Mouse (Mus musculus): ENCODE measurements around the gene Tmem231.
A peak's percentile ranks its signal among the peaks of the same experiment; 100 is the strongest.

Gene Tmem231

GRCm38 (mm10) chr8:111931721-111932120, 2.0 kb downstream of the Tmem231 start:
- H3K4me1 ChIP-seq (replicated peaks; ENCODE audit: low read depth, low read length): peaks cover 70% of the 10 kb centered on the region
- H3K36me3 ChIP-seq (ENCODE audit: insufficient read depth, low read length): peaks cover 39% of the 10 kb centered on the region
- H3K27me3 ChIP-seq (ENCODE audit: insufficient read depth, low read length): no peaks in the 10 kb centered on the region
- H3K9me3 ChIP-seq (ENCODE audit: low read length): no peaks in the 10 kb centered on the region
- peak overlapping the region; percentile 94; the same call in 1 of the 2 replicates for H3K4me3 ChIP-seq (replicated peaks; ENCODE audit: low read length)
- TF ChIP-seq POU5F1 (IDR thresholded peaks at IDR 0.05; ENCODE audit: borderline replicate concordance, low read length) (no peak), NANOG (IDR thresholded peaks at IDR 0.05; ENCODE audit: borderline replicate concordance, low read length) (no peak), CTCF (conservative IDR thresholded peaks at IDR 0.05; ENCODE audit: low read length) (no peak)

GRCm38 (mm10) chr8:111929648-111930344, 3.9 kb downstream of the Tmem231 start:
- Histone ChIP-seq H3K4me1 (replicated peaks; ENCODE audit: low read depth, low read length) (peaks cover 63% of the 10 kb centered on the region), H3K36me3 (ENCODE audit: insufficient read depth, low read length) (peaks cover 49% of the 10 kb centered on the region), H3K4me3 (replicated peaks; ENCODE audit: low read length) (no peak overlapping the region), H3K27me3 (ENCODE audit: insufficient read depth, low read length) (no peaks in the 10 kb centered on the region), H3K9me3 (ENCODE audit: low read length) (no peaks in the 10 kb centered on the region)
- TF ChIP-seq NANOG (IDR thresholded peaks at IDR 0.05; ENCODE audit: borderline replicate concordance, low read length) (no peak), CTCF (conservative IDR thresholded peaks at IDR 0.05; ENCODE audit: low read length) (no peak)

GRCm38 (mm10) chr8:111924976-111925375, 8.7 kb downstream of the Tmem231 start:
- Histone ChIP-seq H3K36me3 (ENCODE audit: insufficient read depth, low read length) (peaks cover 34% of the 10 kb centered on the region), H3K9me3 (ENCODE audit: low read length) (no peaks in the 10 kb centered on the region), H3K4me1 (replicated peaks; ENCODE audit: low read depth, low read length) (peaks cover 63% of the 10 kb centered on the region), H3K4me3 (replicated peaks; ENCODE audit: low read length) (no peak overlapping the region), H3K27me3 (ENCODE audit: insufficient read depth, low read length) (no peaks in the 10 kb centered on the region)
- TF ChIP-seq CTCF (conservative IDR thresholded peaks at IDR 0.05; ENCODE audit: low read length): no peak
- TF ChIP-seq NANOG (IDR thresholded peaks at IDR 0.05; ENCODE audit: borderline replicate concordance, low read length): no peak
- no peak for TF ChIP-seq POU5F1 (IDR thresholded peaks at IDR 0.05; ENCODE audit: borderline replicate concordance, low read length)

GRCm38 (mm10) chr8:111923383-111923804, 10.3 kb downstream of the Tmem231 start:
- peak; percentile 85 for TF ChIP-seq CTCF (conservative IDR thresholded peaks at IDR 0.05; ENCODE audit: low read length)
- no peak for TF ChIP-seq NANOG (IDR thresholded peaks at IDR 0.05; ENCODE audit: borderline replicate concordance, low read length)
- Histone ChIP-seq H3K4me3 (replicated peaks; ENCODE audit: low read length) (no peak overlapping the region), H3K9me3 (ENCODE audit: low read length) (no peaks in the 10 kb centered on the region), H3K36me3 (ENCODE audit: insufficient read depth, low read length) (peaks cover 26% of the 10 kb centered on the region), H3K27me3 (ENCODE audit: insufficient read depth, low read length) (no peaks in the 10 kb centered on the region), H3K4me1 (replicated peaks; ENCODE audit: low read depth, low read length) (peaks cover 53% of the 10 kb centered on the region)

- H3K36me3 ChIP-seq (ENCODE audit: insufficient read depth, low read length): peaks cover 31% of the 10 kb centered on the region
- no peak for TF ChIP-seq CTCF (conservative IDR thresholded peaks at IDR 0.05; ENCODE audit: low read length)
- TF ChIP-seq POU5F1 (IDR thresholded peaks at IDR 0.05; ENCODE audit: borderline replicate concordance, low read length): no peak
- no peak for TF ChIP-seq NANOG (IDR thresholded peaks at IDR 0.05; ENCODE audit: borderline replicate concordance, low read length)
- H3K4me3 ChIP-seq (replicated peaks; ENCODE audit: low read length): peak overlapping the region; percentile 30; the same call in 1 of the 2 replicates
- H3K4me1 ChIP-seq (replicated peaks; ENCODE audit: low read depth, low read length): peaks cover 52% of the 10 kb centered on the region
- H3K27me3 ChIP-seq (ENCODE audit: insufficient read depth, low read length): no peaks in the 10 kb centered on the region
- no peaks in the 10 kb centered on the region for H3K9me3 ChIP-seq (ENCODE audit: low read length)
Observed at GRCm38 (mm10) chr8:111920971-111921370, 12.7 kb downstream of the Tmem231 start.

- Histone ChIP-seq H3K27me3 (ENCODE audit: insufficient read depth, low read length) (no peaks in the 10 kb centered on the region), H3K9me3 (ENCODE audit: low read length) (no peaks in the 10 kb centered on the region), H3K4me3 (replicated peaks; ENCODE audit: low read length) (no peak overlapping the region), H3K36me3 (ENCODE audit: insufficient read depth, low read length) (peaks cover 39% of the 10 kb centered on the region), H3K4me1 (replicated peaks; ENCODE audit: low read depth, low read length) (peaks cover 52% of the 10 kb centered on the region)
- TF ChIP-seq POU5F1 (IDR thresholded peaks at IDR 0.05; ENCODE audit: borderline replicate concordance, low read length) (no peak), CTCF (conservative IDR thresholded peaks at IDR 0.05; ENCODE audit: low read length) (peak; percentile 76)
Observed at GRCm38 (mm10) chr8:111919663-111920062, 14.0 kb downstream of the Tmem231 start.

- Histone ChIP-seq H3K36me3 (ENCODE audit: insufficient read depth, low read length) (peaks cover 52% of the 10 kb centered on the region), H3K4me3 (replicated peaks; ENCODE audit: low read length) (peak overlapping the region; percentile 69), H3K27me3 (ENCODE audit: insufficient read depth, low read length) (peaks cover 20% of the 10 kb centered on the region), H3K9me3 (ENCODE audit: low read length) (no peaks in the 10 kb centered on the region), H3K4me1 (replicated peaks; ENCODE audit: low read depth, low read length) (peaks cover 62% of the 10 kb centered on the region)
- no peak for TF ChIP-seq NANOG (IDR thresholded peaks at IDR 0.05; ENCODE audit: borderline replicate concordance, low read length)
- TF ChIP-seq POU5F1 (IDR thresholded peaks at IDR 0.05; ENCODE audit: borderline replicate concordance, low read length): no peak
- TF ChIP-seq CTCF (conservative IDR thresholded peaks at IDR 0.05; ENCODE audit: low read length): no peak
Observed at GRCm38 (mm10) chr8:111912860-111913432, 20.7 kb downstream of the Tmem231 start.

GRCm38 (mm10) chr8:111911572-111911971, 22.1 kb downstream of the Tmem231 start:
- TF ChIP-seq CTCF (conservative IDR thresholded peaks at IDR 0.05; ENCODE audit: low read length) (no peak), NANOG (IDR thresholded peaks at IDR 0.05; ENCODE audit: borderline replicate concordance, low read length) (no peak), POU5F1 (IDR thresholded peaks at IDR 0.05; ENCODE audit: borderline replicate concordance, low read length) (no peak)
- no peak overlapping the region for H3K4me3 ChIP-seq (replicated peaks; ENCODE audit: low read length)
- peaks cover 25% of the 10 kb centered on the region for H3K27me3 ChIP-seq (ENCODE audit: insufficient read depth, low read length)
- peaks cover 72% of the 10 kb centered on the region for H3K4me1 ChIP-seq (replicated peaks; ENCODE audit: low read depth, low read length)
- H3K36me3 ChIP-seq (ENCODE audit: insufficient read depth, low read length): peaks cover 42% of the 10 kb centered on the region
- H3K9me3 ChIP-seq (ENCODE audit: low read length): no peaks in the 10 kb centered on the region

Data from E14TG2a.4 (cell line).